Mouse (Mus musculus) frontal cortex, postnatal 10 days (tissue): Measurements from ENCODE around the gene Mfsd4b3.
A peak's percentile ranks its signal among the peaks of the same experiment; 100 is the strongest.
"Not testable (repeated sequence)": the region's sequence is repeated elsewhere in the genome, so short reads cannot be mapped to it uniquely, and the experiment has no call there.

Experiments used
- DNase-seq, 2 experiments: peaks; one replicate each; pipeline ENCODE4 v3.0.0; 2022; ENCODE audit warnings: low spot score in 2 of 2, mixed read lengths in 1 of 2

Gene Mfsd4b3

DNA sequence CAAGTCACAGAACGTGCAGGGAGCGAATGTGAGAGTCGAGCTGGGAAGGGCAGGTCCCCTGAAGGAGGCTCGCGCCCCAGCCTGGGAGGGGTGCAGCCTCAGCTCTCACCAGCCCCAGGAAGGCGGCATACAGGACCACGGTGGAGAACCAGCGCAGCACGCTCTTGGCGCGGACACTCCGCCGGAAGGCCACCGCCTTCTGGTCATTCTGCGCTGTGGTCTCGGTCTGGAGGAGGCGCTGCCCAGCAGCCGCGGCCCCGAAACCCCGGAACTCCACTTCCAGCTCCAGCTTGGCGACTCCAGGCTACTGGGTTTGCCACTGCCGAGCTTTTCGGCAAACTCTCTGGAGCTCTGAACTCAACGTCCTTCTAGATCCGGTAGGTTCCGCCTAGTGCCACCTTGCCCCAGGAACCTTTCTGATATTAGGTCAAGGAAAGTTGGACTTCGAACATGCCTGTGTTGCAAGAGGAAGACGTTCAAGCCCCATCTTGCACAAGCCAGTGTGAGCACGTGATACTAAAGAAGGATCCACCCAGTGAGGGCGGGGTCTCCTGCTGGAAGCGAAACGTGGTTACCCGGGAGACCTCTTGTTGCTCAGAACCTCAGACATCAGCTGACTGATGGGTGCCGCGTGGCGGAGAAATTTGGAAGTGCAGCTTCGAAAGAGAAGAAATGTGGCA lies at the start of gene Mfsd4b3:
Gene Mfsd4b3, minus strand, starts transcription at position 393 of the 680 bp plus-strand sequence.
- peak; percentile 90 to 93 for DNase-seq

GRCm38 (mm10) chr10:40009591-40009990 lies 49.6 kb upstream of the Mfsd4b3 start:
- DNase-seq, result no peak

DNA sequence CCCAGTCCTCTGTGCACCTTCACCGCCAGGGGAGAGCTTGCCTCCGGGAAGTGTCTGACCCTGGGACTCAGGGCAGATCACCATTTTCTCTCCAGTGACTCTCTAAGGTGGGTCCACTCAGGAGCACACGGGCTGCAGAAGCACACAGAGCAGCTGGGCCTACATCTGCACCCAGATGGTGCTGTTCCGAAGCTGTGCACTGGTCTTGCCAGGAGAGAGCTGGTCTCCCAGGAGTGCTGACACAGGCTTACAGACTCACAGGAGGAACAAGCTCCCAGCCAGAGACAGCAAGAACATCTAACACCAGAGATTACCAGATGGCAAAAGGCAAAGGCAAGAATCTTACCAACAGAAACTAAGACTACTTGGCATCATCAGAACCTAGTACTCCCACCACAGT lies 48.9 kb upstream of the Mfsd4b3 start:
- DNase-seq, result not testable (repeated sequence)

DNA sequence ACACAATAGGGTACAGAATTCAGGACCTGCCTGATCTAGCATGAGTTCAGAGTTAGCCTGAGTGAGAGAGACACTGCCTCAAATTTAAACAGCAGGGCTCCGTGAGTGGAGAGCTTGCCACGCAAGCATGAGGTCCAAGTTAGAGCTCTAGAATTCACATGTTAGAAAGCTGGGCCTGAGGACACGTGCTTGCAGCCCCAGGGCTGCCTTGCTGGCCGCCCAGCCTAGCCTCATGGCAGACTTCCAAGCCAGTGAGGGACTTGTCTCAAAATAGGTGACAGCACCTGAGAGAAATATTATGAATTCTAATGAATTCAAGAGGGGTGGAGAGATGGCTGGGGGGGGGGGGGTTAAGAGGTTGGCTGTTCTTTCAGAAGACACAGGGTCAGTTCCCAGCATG lies 48.0 kb upstream of the Mfsd4b3 start:
- no peak for DNase-seq

DNA sequence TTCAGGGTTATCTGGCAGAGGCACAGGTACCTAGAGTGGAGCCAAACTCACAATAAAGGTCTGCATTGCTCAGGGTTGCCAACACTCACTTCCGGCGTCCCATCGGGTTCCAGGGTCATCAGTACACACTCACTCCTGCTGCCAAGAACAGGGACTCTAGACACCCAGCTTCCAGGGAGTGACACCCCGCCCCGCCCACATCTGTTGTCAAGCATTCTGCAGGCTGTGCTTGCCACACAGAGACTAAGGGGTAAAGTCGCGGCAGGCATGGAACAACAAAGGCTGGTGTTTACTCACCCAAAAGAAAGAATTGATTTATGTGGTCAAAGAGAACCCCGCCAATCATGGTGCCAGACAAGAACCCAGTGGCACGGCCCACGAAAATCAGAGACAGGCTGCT lies 47.0 kb upstream of the Mfsd4b3 start:
- DNase-seq, result no peak

DNA sequence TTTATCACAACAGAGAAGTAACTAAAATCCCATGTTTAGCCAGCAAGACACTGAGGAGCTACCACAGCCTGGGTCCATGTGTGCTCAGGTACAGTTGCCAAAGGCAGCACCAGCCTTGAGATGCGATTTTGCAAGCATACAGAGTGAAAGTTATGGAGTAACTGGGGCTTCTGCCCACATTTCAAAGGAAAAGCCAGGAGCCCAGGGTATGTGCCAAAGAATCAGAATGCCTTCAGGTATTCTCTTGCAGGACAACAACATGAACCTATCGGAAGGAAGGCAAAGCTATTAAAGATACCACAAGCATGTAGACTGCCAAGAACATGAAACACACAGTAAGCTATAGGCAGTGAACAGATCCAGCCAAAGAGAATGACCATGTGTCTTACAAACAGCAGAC lies 40.8 kb upstream of the Mfsd4b3 start:
- no peak for DNase-seq

- DNase-seq, result no peak
Measured at GRCm38 (mm10) chr10:39991155-39991554, 31.2 kb upstream of the Mfsd4b3 start.

DNA sequence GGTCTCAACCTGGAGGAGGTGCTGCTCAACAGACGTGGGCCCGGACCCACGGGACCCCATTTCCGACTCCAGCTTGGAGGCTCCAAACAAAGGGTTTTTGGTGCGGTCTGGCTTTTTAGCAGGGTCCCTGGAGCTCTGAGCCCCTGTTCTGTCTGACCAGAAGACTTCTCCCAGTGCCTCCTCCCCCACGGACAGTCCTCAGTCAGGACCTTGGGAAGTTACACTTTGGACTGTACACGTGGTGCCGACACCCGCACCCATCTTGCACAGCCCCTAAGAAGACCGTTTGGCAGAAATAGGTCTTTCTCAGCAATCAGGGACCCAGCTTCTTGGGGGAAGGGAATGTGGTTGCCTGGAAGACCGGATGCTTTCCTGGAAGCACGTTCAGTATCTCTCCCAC lies 26.5 kb upstream of the Mfsd4b3 start, which contains the start of gene Mfsd4b5:
Gene Mfsd4b5, minus strand, starts transcription at position 181 of the 400 bp plus-strand sequence.
- DNase-seq, result no peak

GRCm38 (mm10) chr10:39982604-39983003 lies 22.7 kb upstream of the Mfsd4b3 start:
- no peak for DNase-seq

- DNase-seq, result no peak
Measured at GRCm38 (mm10) chr10:39978231-39978630, 18.3 kb upstream of the Mfsd4b3 start.

DNA sequence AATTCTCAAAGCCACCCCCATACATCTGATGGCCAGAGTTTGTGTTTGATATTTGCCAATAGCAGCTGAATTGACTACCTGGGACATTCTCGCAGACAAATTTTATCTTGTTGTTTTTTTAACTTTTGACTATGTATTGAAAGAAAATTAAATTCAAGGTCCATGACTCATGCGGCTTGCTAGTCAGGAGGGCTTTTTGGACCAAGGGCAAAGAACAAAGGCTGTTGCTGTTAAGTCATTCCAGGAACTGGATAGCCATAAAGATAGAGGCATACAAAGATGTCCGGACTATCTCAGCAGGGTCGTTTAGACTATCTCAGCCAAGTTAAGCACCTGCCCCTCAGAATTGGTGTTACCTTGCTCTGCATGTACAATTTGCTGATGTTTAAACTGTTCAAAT lies 17.4 kb upstream of the Mfsd4b3 start:
- no peak for DNase-seq

GRCm38 (mm10) chr10:39975771-39976170 lies 15.8 kb upstream of the Mfsd4b3 start:
- no peak for DNase-seq

DNA sequence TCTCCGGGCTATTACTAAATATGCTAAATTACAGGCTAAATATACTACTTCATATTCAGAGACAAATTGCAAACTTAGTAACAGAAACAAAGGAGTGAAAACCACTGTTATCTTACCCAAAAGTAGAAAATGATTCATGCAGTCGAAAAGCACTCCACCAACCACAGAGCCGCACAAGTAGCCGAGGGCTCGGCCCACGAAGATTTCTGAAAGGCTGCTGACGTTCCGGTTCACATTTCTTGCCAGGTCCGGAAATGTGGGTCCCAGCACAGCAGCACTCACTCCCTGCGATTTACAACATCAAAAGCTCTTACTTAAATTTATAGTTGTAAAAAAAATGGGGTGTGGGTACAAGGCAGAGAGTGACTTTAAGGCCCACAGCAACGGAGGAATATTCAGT lies 15.0 kb upstream of the Mfsd4b3 start:
- DNase-seq, result no peak

GRCm38 (mm10) chr10:39967512-39967911 lies 7.6 kb upstream of the Mfsd4b3 start:
- DNase-seq, result no peak

DNA sequence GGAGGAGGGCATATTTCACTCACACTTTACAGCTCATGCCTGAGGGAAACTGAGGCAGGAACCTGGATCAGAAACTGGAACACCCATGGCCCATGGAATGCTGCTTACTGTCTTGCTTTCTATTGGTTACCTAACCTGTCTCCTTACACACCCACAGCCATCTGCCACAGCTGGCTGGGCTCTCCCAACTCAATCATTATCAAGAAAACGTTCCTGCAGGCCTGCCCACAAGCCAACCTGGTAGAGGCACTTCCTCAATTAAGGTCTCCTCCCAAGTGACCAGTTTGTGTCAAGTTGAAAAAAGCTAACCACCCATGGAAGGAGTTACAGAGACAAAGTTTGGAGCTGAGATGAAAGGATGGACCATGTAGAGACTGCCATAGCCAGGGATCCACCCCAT lies 2.0 kb upstream of the Mfsd4b3 start:
- DNase-seq, result no peak

- no peak for DNase-seq
Measured at GRCm38 (mm10) chr10:39960441-39960822, 479 bp upstream of the Mfsd4b3 start.

DNA sequence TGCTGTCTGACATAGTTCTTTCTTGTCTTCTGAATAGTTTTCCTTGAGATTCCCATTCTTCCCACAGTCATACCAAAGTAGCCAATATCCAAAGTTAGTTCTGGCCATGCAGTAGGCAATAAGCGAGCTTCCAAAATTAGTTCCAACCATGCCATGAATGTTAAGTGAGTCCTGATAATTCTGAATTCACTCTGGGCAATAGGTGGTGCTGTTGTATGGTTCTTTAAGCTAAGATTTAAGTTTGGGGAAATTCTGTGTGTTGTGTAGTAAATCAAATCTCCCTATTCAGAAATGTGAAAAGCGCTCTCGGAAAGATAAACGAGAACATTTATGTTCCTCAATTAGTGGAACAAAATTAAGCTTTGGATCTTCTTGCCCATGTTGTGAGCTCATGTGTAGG lies 1.7 kb downstream of the Mfsd4b3 start:
- DNase-seq, result no peak

GRCm38 (mm10) chr10:39956340-39956878 lies 3.5 kb downstream of the Mfsd4b3 start:
- DNase-seq, result no peak

DNA sequence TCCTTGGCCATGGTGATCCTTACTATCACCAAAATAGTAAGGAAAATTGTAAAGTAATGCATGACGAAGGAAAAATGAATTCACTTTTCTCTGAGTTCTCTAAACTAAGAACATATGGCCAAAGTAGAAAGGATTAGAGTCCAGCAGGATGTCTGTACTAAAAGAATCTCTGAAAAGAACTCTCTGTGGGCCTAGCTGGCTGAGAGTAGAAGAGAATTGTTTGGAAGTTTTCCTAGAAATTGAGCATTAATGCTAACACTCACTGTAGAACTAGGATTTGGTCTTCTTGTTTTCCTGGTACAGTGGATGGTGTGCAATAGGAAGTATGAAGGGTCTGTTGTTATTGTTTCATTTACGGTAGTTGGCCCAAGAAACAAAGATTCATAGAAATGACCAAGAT lies 4.8 kb downstream of the Mfsd4b3 start:
- DNase-seq, result no peak

DNA sequence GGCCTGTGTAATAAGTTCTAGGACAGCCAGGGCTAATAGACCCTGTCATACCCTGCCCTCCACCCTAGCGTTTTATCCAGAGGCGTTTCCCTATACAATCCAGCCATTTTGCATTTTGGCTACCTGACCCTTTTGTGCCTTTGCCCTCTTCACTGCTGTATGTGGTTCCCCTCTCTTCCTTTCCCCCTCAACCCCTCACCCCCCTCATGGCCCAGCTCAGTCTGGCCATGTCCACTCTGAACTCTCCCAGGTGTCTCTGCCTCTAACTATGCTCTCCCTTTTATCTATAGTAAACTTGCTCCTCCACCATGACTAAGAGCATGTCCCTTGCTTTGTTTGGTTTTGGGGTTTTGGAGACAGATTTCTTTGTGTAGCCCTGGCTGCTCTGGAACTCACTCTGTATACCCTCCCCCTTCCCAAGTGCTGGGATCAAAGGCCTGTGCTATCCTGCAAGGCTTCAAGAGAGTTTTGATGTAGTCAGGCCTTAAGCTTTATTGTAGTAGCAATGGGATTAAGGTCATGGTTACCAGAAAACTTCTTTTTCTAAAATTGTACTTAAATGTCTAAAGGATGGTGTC lies 10.5 kb downstream of the Mfsd4b3 start:
- DNase-seq, result no peak

- DNase-seq, result not testable (repeated sequence)
Measured at GRCm38 (mm10) chr10:39947195-39947594, 12.8 kb downstream of the Mfsd4b3 start.

- no peak for DNase-seq
Measured at GRCm38 (mm10) chr10:39936553-39936952, 23.4 kb downstream of the Mfsd4b3 start.

GRCm38 (mm10) chr10:39926616-39927139 lies 33.3 kb downstream of the Mfsd4b3 start, which contains the start of gene Mfsd4b2:
Mfsd4b2 (minus strand) TSS chr10:39926923.
- DNase-seq, result no peak
